ENCODE assay signal across 15 mouse cellular contexts in the genomic region with DNA sequence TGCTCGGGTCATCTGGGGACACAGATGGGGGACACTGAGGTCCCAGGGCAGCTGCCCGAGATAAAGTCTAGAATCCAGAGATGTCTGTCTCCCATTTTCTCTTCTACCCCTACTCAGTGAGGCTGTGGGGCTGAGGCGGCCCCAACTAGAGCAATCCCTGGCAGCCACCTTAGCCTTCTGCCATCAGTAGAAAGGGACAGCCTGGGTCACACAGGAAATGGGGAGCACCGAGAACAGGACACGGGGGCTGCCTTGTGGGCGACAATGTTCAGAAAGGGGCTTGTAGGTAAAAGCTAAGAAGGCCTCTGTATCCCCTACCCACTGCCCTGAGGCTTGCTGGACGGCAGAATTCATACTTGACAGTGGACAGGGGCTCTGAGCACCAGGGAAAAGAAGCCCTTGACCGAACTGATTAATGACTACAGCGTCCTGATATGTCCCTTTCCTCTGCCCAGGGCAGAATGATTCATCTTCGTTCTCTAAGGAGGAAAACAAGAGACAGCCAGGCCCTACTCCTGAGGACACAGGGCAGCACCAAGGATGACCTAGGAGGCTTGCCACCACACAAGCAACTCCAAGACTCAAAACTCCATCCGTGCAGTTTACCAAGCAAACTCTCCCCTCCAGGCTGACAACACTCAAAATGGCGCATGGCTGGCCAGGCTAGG. TPM values are rescaled to one million over a fixed set of nuclear protein-coding genes. Genes with fewer than 3 reads are reported as not detected.
DNase-seq lines count a peak whose midpoint lies in the region; ATAC-seq and TF ChIP-seq lines count a peak whose summit lies in the region.
"Had no signal": no experiment of that assay in that cellular context is flagged by ENCODE, and none has a peak within 500 bp of the region (broad histone marks: within the 10 kb centered on the region; RNA-seq: fewer than 3 reads in every experiment).

No protein-coding gene starts in this region.

- no peak for TF ChIP-seq CTCF in kidney, adult 2 months (conservative IDR thresholded peaks at IDR 0.05; ENCODE audit: insufficient read depth, insufficient read length, low read depth, low read length)

- peak overlapping the region; percentile 36 for H3K27ac ChIP-seq in kidney, adult 2 months (ENCODE audit: insufficient read depth, low read depth, low read length)
- no peak overlapping the region for H3K27ac ChIP-seq in kidney, embryonic 14.5 days (ENCODE audit: low read depth, low read length)
- H3K27ac ChIP-seq in neural tube, embryonic 12.5 days, result no peak overlapping the region

- H3K27me3 ChIP-seq in kidney, adult 2 months (replicated peaks; ENCODE audit: control insufficient read depth, insufficient read depth, low read length), result no peaks in the 10 kb centered on the region
- H3K27me3 ChIP-seq in kidney, embryonic 14.5 days (ENCODE audit: control insufficient read depth, insufficient read depth, low read length), result no peaks in the 10 kb centered on the region
- no peaks in the 10 kb centered on the region for H3K27me3 ChIP-seq in neural tube, embryonic 12.5 days (replicated peaks)
- no peaks in the 10 kb centered on the region for H3K27me3 ChIP-seq in myocyte (ENCODE audit: control insufficient read depth, insufficient read depth, insufficient read length)
- H3K27me3 ChIP-seq: limb, embryonic 13.5 days had no signal

- 67% methylated on average over 12 of the region's 12 CpGs for WGBS in kidney, adult 2 months
- 80% methylated on average over 12 of the region's 12 CpGs for WGBS in kidney, embryonic 14.5 days
- WGBS in neural tube, embryonic 12.5 days, result 92% methylated on average over 12 of the region's 12 CpGs

- no peak overlapping the region for H3K4me2 ChIP-seq in kidney, embryonic 14.5 days (replicated peaks; ENCODE audit: low read depth, low read length)
- H3K4me2 ChIP-seq in neural tube, embryonic 12.5 days (replicated peaks), result peak overlapping the region; percentile 81; the same call in 1 of the 2 replicates
- H3K4me2 ChIP-seq in myocyte (ENCODE audit: low read depth), result peak overlapping the region; percentile 2

- TF ChIP-seq POLR2A in kidney, adult 2 months (IDR thresholded peaks at IDR 0.05; ENCODE audit: low read depth, low read length), result no peak
- TF ChIP-seq POLR2A in myocyte (IDR thresholded peaks at IDR 0.05; ENCODE audit: insufficient read length, low read depth), result no peak

- H3K79me2 ChIP-seq in myocyte (ENCODE audit: control insufficient read depth, insufficient read depth), result peaks cover 86% of the 10 kb centered on the region

- H3K9me3 ChIP-seq in kidney, embryonic 14.5 days (ENCODE audit: control insufficient read depth, low read length), result no peaks in the 10 kb centered on the region
- H3K9me3 ChIP-seq in neural tube, embryonic 12.5 days, result no peaks in the 10 kb centered on the region

- no peak overlapping the region for H3K4me3 ChIP-seq in kidney, adult 2 months (ENCODE audit: insufficient read depth, low read depth, low read length)
- H3K4me3 ChIP-seq in kidney, embryonic 14.5 days (ENCODE audit: low read length), result no peak overlapping the region
- H3K4me3 ChIP-seq in neural tube, embryonic 12.5 days, result no peak overlapping the region
- H3K4me3 ChIP-seq in myocyte, result no peak overlapping the region

- no peak overlapping the region for H3K9ac ChIP-seq in kidney, embryonic 14.5 days (ENCODE audit: low read depth, low read length)
- H3K9ac ChIP-seq in neural tube, embryonic 12.5 days, result 0 out of 2 replicates have a peak overlapping the region, but pooled peaks have one; percentile 17

- intact Hi-C loops in heart, postnatal 36 days (cut with DNase I), result no loop called here
- intact Hi-C loops in left cerebral cortex, postnatal 4 days (cut with DNase I), result no loop called here

- peaks cover 30% of the 10 kb centered on the region for H3K4me1 ChIP-seq in kidney, adult 2 months (ENCODE audit: control insufficient read depth, insufficient read depth, low read length)
- H3K4me1 ChIP-seq in kidney, embryonic 14.5 days (ENCODE audit: control insufficient read depth, insufficient read depth, low read length), result peaks cover 61% of the 10 kb centered on the region
- peaks cover 58% of the 10 kb centered on the region for H3K4me1 ChIP-seq in neural tube, embryonic 12.5 days

- no peak for ATAC-seq in kidney, embryonic 14.5 days (ENCODE audit: low FRiP score, low TSS enrichment)
- ATAC-seq in neural tube, embryonic 12.5 days (ENCODE audit: low FRiP score, low read depth), result no peak
- ATAC-seq: activated CD4-positive, CD25-positive, alpha-beta regulatory T cell, adult 4 months had no signal

- H3ac ChIP-seq in myocyte (ENCODE audit: control insufficient read depth, insufficient read length), result no peak overlapping the region

- no peaks in the 10 kb centered on the region for H3K36me3 ChIP-seq in kidney, adult 2 months (ENCODE audit: control insufficient read depth, insufficient read depth, low read length)
- peaks cover 57% of the 10 kb centered on the region for H3K36me3 ChIP-seq in kidney, embryonic 14.5 days (ENCODE audit: control insufficient read depth, insufficient read depth, low read length)
- peaks cover 61% of the 10 kb centered on the region for H3K36me3 ChIP-seq in neural tube, embryonic 12.5 days
- H3K36me3 ChIP-seq in myocyte (ENCODE audit: control insufficient read depth, insufficient read depth), result peaks cover 18% of the 10 kb centered on the region

- DNase-seq in heart, adult 11 months, result peak; percentile 94
- DNase-seq in heart, postnatal 36 days, result no peak
- DNase-seq in kidney, adult 2 months, result no peak
- DNase-seq in neural tube, embryonic 10.5 days (ENCODE audit: extremely low spot score, low spot score), result no peak
- DNase-seq in left cerebral cortex, postnatal 4 days, result no peak
- DNase-seq: cerebellum, postnatal 10 days; kidney, postnatal 14 days; layer of hippocampus, postnatal 36 days; lung, adult 18-20 months; right cerebral cortex, postnatal 4 days had no signal

TF ChIP-seq in myocyte, 11 proteins besides CTCF, POLR2A, EP300 and RAD21:
- TF ChIP-seq MYOD1 (IDR thresholded peaks at IDR 0.05; ENCODE audit: control insufficient read depth in 1 of 3, insufficient read length in 2 of 3, low read depth in 2 of 3), result no peak
- no peak for TF ChIP-seq MYOG (IDR thresholded peaks at IDR 0.05; ENCODE audit: control insufficient read depth in 1 of 3, insufficient read depth in 1 of 3, insufficient read length in 2 of 3, low read depth in 2 of 3)
- TF ChIP-seq SRF (IDR thresholded peaks at IDR 0.05; ENCODE audit: control insufficient read depth, insufficient read length, low read depth), result no peak
- no peak for TF ChIP-seq MAX (IDR thresholded peaks at IDR 0.05; ENCODE audit: low read depth)
- no peak for TF ChIP-seq TCF12 (IDR thresholded peaks at IDR 0.05; ENCODE audit: insufficient read depth, poor library complexity, severe bottlenecking)
- TF ChIP-seq POLR2AphosphoS2 (IDR thresholded peaks at IDR 0.05; ENCODE audit: insufficient read length, low read depth), result no peak
- no peak for TF ChIP-seq USF1 (IDR thresholded peaks at IDR 0.05; ENCODE audit: low read depth)
- TF ChIP-seq TCF3 (IDR thresholded peaks at IDR 0.05; ENCODE audit: insufficient read length, low read depth), result no peak
- TF ChIP-seq CEBPB (IDR thresholded peaks at IDR 0.05; ENCODE audit: insufficient read depth, poor library complexity, severe bottlenecking), result no peak
- TF ChIP-seq E2F4 (IDR thresholded peaks at IDR 0.05; ENCODE audit: insufficient read depth), result no peak
- no peak for TF ChIP-seq REST (IDR thresholded peaks at IDR 0.05; ENCODE audit: insufficient read depth, insufficient read length)

RNA-seq across cellular contexts. Expression of a gene that starts 17.7 kb away (rescaled TPM):
- 10 to 100 TPM; 55.8 to 60.5 TPM for total RNA-seq in heart, postnatal 36 days (2021)
- polyA plus RNA-seq in kidney, adult 2 months (2012; rRNA removed), result 31.5 and 34.9 TPM in 2 replicates
- polyA plus RNA-seq in kidney, embryonic 14.5 days (2014; fragmentation: Nextera tagmentation; extraction: Ambion mirVana), result 88.8 and 107 TPM in 2 replicates
- polyA plus RNA-seq in neural tube, embryonic 12.5 days (2016; fragmentation: Nextera tagmentation; extraction: Ambion mirVana), result 303 and 308 TPM in 2 replicates
- polyA plus RNA-seq in myocyte (2012; fragmentation: generic; extraction: Trizol), result 116 TPM
- total RNA-seq in left cerebral cortex, postnatal 4 days (2021), result 100 to 1,000 TPM; 285 to 296 TPM

RNA-seq across cellular contexts. Expression of a gene that starts 34.3 kb away (rescaled TPM):
- 10 to 100 TPM; 37.0 to 43.0 TPM for total RNA-seq in heart, postnatal 36 days (2021)
- 69.0 and 81.0 TPM in 2 replicates for polyA plus RNA-seq in kidney, adult 2 months (2012; rRNA removed)
- 45.8 and 63.1 TPM in 2 replicates for polyA plus RNA-seq in kidney, embryonic 14.5 days (2014; fragmentation: Nextera tagmentation; extraction: Ambion mirVana)
- 44.3 and 50.4 TPM in 2 replicates for polyA plus RNA-seq in neural tube, embryonic 12.5 days (2016; fragmentation: Nextera tagmentation; extraction: Ambion mirVana)
- 110 TPM for polyA plus RNA-seq in myocyte (2012; fragmentation: generic; extraction: Trizol)
- total RNA-seq in left cerebral cortex, postnatal 4 days (2021), result 10 to 100 TPM; 49.6 to 53.4 TPM
